Mouse (Mus musculus): ENCODE data around the gene Lrrc25. TPM values are rescaled to one million over a fixed set of nuclear protein-coding genes. Genes with fewer than 3 reads are reported as not detected.

The Lrrc25 gene
- total RNA-seq, 2 experiments from 2014 or later, result 0.37 to 0.61 TPM

- no peak for ATAC-seq (replicated peaks; ENCODE audit: low FRiP score, low TSS enrichment, poor library complexity, severe bottlenecking)
These were observed 18.3 kb upstream of the Lrrc25 start for GRCm38 (mm10) chr8:70597417-70598272.

GRCm38 (mm10) chr8:70598283-70598682 lies 17.7 kb upstream of the Lrrc25 start:
- no peak for ATAC-seq (replicated peaks; ENCODE audit: low FRiP score, low TSS enrichment, poor library complexity, severe bottlenecking)

DNA sequence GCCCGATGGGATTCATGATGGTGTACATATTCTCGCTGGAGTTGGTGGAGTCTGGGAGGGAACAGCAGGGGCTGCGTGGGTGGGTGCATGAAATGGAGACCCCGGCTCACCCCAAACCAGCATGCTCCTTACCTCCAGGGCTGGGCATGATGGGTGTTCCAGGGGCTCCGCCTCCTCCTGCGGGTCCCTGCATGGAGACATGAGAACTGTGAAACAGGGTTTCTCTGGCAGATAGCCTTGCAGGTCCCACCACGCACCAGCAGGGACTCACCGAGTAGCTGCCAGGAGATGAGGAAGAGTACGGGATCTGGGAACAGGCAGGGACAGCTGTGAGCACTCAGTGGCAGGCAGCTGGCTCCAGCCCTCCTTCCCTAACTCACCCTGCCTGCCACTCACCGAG lies 17.2 kb upstream of the Lrrc25 start:
- no peak for ATAC-seq (replicated peaks; ENCODE audit: low FRiP score, low TSS enrichment, poor library complexity, severe bottlenecking)

DNA sequence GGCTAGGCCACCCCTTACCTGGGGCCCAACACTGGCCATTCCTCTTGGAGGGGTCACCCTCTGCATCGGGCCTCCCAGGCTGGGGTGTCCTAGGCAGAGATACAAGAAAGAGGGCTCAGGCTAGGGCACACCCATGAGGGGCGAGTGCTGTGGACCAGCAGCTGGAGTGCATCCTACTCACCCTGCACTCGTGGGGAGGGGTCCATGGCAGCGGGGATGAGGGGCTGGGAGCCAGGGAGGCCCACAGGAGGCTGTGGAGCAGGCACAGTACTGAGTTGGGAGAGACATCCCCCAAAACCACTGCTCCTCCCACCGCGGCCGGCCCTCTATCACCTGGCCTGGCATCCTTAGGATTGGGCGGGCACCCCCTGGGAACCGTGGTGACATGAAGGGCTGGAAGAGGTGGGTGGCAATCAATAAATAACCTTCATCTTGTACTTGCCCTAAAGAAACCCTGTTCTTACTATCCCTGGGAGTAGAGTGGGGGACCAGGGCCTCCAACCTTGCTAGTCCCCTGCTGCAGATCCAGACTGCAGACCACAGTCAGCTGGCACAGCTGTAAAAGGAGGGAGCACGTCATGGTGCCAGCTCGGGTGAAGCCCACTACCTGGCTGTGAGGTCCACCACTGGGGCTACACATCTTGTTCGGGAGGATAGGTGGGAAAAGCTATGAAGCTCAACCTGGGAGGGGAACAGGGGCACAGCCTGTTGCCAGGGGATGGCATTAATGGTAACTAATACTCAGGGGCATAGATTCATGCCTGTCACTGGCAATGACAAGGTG lies 16.3 kb upstream of the Lrrc25 start:
- ATAC-seq (replicated peaks; ENCODE audit: low FRiP score, low TSS enrichment, poor library complexity, severe bottlenecking), result no peak

DNA sequence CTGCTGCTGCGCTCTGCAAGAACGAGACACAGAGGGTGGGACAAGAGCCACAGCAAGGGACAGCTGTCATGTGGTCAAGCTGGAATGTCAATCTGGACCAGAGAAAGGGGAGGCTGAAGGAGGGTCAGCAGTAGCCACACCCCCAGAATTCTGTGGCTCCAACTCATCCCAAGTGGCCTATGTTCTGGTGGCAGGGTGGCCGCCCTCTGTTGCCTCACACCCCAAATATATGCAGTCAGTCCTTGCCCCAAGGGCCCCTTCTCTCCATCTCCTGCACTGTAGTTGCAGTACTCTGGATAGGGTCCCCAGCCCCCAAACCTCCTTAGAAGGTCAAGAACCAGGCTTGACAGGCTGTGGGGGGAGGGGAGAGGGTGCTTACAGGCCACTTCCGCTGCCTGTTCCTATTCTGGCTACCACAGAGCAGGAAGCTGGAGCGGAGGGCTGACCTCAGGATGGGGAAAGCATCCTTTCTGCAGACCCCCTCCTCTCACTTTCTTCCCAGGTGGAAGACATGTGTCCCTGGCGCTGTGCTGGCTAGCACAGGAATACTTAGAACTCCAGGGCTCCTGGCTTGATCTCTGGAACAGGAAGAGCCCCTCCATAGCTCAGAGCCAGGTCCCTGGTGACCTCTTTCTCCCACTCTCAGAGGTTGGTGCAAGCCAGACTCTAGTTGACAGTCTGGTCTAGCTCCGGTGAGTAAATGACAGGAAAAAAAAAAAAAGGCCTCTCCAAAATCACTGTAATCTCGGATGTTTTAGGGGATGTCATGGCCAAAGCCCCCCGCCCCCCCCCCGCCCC lies 15.3 kb upstream of the Lrrc25 start:
- ATAC-seq (replicated peaks; ENCODE audit: low FRiP score, low TSS enrichment, poor library complexity, severe bottlenecking), result no peak

DNA sequence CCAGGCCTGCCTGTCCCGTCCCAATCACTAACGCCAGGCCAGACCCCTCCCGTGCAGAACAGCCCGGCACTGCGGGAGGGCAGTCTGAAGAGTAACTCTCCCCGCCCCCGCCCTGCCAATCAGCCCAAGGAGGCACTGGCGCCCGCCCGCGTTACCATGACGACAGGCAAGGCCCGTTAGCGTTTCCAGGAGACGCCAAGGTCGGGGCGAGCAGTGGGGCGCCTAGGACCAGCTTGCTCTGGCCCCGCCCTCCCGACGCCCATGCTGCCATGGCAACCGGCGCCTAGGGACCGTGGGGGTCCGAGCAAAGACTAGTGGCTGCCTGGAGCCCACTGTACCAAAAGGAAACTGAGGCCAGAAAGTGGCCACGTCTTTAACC lies 14.7 kb upstream of the Lrrc25 start:
- peak; percentile 58 for ATAC-seq (replicated peaks; ENCODE audit: low FRiP score, low TSS enrichment, poor library complexity, severe bottlenecking)

DNA sequence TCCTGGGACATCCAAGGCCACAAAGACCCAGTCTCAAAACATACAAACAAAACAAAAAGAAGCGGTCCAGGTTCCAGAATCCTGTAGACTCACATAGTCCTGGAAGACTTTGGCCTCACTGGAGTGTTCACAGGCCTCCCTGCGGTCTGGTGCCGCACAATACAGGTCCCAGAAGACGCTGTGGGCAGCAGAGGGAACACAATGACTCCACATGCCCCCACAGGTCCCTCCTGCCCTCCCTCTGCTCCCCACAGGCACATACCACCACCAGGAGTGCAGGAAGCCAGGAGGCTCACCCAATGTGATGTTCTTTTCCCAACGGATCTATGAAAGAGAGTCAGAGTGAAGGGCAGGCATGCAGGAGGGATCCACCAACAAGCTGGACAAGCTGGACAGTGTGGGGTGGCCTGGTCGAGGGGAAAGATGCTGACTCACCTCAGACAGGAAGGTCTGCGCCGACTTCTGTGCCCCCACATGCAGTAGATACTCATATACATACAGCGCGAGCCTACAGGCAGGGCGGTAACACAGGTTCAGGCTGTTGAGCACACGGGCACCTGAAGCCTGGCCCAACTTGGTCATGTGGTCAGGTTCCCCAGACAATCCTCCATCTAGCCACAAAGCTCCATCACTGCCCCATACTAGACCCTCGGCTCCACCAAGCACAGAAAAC lies 13.7 kb upstream of the Lrrc25 start:
- ATAC-seq (replicated peaks; ENCODE audit: low FRiP score, low TSS enrichment, poor library complexity, severe bottlenecking), result no peak

- ATAC-seq (replicated peaks; ENCODE audit: low FRiP score, low TSS enrichment, poor library complexity, severe bottlenecking), result no peak
These were observed 11.4 kb upstream of the Lrrc25 start for GRCm38 (mm10) chr8:70604558-70604957.

- no peak for ATAC-seq (replicated peaks; ENCODE audit: low FRiP score, low TSS enrichment, poor library complexity, severe bottlenecking)
These were observed 9.8 kb upstream of the Lrrc25 start for GRCm38 (mm10) chr8:70605871-70606779.

- ATAC-seq (replicated peaks; ENCODE audit: low FRiP score, low TSS enrichment, poor library complexity, severe bottlenecking), result no peak
These were observed 9.0 kb upstream of the Lrrc25 start for GRCm38 (mm10) chr8:70606780-70607602.

DNA sequence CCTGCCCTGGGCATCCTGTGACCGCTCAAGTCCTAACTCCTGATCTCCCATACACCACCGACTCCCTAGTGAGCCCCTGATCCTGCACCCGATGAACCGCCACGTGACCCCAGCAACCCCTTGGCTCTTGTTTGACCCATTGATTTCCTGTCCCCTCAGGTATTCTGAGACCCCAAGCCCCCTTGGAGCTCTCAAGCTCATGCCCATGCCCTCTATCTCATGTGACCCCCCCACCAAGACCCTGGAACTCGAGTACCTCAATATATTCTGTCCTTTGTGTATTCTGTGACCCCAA lies 8.4 kb upstream of the Lrrc25 start:
- ATAC-seq (replicated peaks; ENCODE audit: low FRiP score, low TSS enrichment, poor library complexity, severe bottlenecking), result no peak

- 0 out of 2 replicates have a peak, but pooled peaks have one; percentile 2 for ATAC-seq (replicated peaks; ENCODE audit: low FRiP score, low TSS enrichment, poor library complexity, severe bottlenecking)
These were observed 7.8 kb upstream of the Lrrc25 start for GRCm38 (mm10) chr8:70607898-70608748.

DNA sequence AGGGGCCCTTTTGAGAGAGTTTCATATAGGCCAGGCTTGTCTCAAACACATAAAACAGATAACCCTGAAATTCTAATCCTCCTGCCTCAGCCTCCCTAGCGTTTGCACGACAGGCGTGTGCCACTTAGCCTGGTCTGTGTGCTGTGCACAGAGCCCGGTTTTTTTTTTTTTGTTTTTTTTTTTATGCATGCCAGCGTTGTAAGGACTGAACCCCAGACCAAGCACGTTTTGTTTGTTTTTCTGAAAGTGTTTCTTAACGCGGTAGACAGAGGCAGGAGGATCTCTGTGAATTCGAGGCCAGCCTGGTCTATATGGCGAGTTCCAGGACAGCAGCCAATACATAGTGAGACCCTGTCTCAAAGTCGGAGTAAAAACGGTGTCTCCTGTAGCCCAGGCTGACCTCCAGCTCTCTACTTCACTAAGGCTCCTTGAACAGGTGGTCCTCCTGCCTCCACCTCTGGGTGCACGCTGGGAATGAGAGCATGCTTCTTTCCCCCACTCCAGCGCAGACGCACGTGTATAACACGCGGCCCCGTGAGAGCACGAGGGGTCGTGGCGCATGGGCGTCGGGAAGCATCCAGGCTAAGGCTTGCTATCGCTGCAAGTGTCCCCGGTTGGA lies 7.1 kb upstream of the Lrrc25 start, which contains the start of gene Ssbp4:
Gene Ssbp4, minus strand, starts transcription at position 124 of the 619 bp plus-strand sequence.
- no peak for ATAC-seq (replicated peaks; ENCODE audit: low FRiP score, low TSS enrichment, poor library complexity, severe bottlenecking)

DNA sequence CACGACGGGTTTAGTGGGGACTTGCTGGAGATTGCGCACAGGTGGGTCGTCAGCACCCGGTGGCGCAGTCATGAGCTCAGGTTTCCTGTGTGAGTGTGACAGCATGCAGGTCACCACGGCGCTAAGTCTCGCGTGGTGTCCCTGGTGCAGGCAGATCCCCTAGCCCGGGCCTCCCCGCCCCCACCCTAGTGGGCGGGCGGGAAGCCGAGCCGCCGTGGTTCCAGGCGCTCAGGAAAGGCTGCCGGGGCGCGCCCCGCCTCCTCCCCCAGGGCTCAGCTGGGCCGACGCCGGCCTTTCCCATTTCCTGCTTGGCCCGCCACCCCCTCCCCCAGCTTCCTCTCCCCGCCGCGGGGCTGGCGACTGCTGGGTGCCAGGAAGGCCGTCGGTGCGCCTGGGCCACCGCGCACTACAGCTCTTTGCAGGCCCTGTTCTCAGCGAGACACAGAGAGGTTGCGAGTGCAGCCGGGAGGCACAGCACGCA lies 6.5 kb upstream of the Lrrc25 start:
- no peak for ATAC-seq (replicated peaks; ENCODE audit: low FRiP score, low TSS enrichment, poor library complexity, severe bottlenecking)

DNA sequence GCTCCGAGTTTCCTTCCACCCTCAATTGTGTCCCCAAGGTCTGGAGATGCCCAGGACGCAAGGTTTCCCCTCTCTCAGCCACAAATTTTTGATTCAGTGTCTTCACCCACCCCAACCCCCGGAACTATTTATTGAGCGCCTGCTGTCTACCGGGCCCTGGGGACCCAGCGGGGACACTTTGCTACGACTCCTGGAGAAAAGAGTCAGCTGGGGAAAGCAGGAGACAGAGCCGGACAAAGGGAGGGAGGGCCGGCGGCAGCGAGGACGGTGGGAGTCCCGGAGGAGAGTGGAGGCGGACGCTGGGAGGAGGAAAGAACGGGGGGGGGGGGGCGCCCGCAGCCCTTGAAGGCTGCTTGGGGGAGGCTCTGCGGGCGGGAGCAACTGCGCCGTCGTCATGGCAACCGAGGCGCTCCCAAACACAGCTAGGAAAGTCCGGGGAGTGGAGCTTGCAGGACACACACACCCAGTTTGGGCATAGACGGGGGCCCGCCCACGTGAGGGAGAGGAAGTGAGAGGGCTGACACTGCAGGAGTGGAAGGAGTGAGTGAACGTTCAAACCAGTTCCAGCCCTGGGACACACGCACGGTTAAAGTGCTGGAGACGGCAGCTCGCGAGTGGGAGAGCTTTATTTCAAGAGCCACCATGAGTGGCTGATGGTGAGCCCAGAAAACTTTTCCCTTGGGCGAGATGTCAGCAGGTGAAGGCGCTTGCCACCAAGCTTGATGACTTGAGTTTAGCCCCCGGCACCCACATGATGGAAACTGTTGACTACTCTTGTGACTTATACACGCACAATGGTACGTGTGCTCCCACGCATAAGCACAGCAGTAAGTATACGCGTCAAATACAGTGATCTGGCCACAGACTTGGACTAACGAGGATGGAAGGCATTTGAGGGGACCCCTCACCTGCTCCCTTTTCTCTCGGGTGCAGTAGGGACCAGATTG lies 5.8 kb upstream of the Lrrc25 start:
- ATAC-seq (replicated peaks; ENCODE audit: low FRiP score, low TSS enrichment, poor library complexity, severe bottlenecking), result peak; percentile 36
